Mouse (Mus musculus): ENCODE data around the gene Pak1. TPM values are rescaled to one million over a fixed set of nuclear protein-coding genes. Genes with fewer than 3 reads are reported as not detected.
"Not testable (repeated sequence)": the region's sequence is repeated elsewhere in the genome, so short reads cannot be mapped to it uniquely, and the experiment has no call there.

The Pak1 gene
- polyA plus RNA-seq, 1 experiment from 2014 or later = 121 TPM

GRCm38 (mm10) chr7:97838574-97838973 is 50.2 kb downstream of the Pak1 start:
- no peak for ATAC-seq (ENCODE audit: low FRiP score, low read depth)
- Histone ChIP-seq H3K27me3 (no peaks in the 10 kb centered on the region), H3K4me2 (replicated peaks) (no peak overlapping the region), H3K4me1 (peaks cover 14% of the 10 kb centered on the region), H3K9ac (replicated peaks) (no peak overlapping the region), H3K27ac (replicated peaks) (no peak overlapping the region), H3K9me3 (no peaks in the 10 kb centered on the region), H3K36me3 (no peaks in the 10 kb centered on the region), H3K4me3 (no peak overlapping the region)

- Histone ChIP-seq H3K27ac (replicated peaks) (no peak overlapping the region), H3K27me3 (no peaks in the 10 kb centered on the region), H3K36me3 (no peaks in the 10 kb centered on the region), H3K4me1 (peaks cover 29% of the 10 kb centered on the region), H3K4me2 (replicated peaks) (no peak overlapping the region), H3K4me3 (no peak overlapping the region), H3K9me3 (no peaks in the 10 kb centered on the region), H3K9ac (replicated peaks) (no peak overlapping the region)
- ATAC-seq (ENCODE audit: low FRiP score, low read depth) = no peak
- WGBS = 90% methylated on average over 5 of the region's 5 CpGs
Measured at GRCm38 (mm10) chr7:97841311-97841710, 53.0 kb downstream of the Pak1 start.

GRCm38 (mm10) chr7:97842332-97842731 is 54.0 kb downstream of the Pak1 start:
- H3K4me1 ChIP-seq = peaks cover 29% of the 10 kb centered on the region
- H3K9ac ChIP-seq (replicated peaks) = peak overlapping the region; percentile 78; the same call in 1 of the 2 replicates
- no peaks in the 10 kb centered on the region for H3K36me3 ChIP-seq
- peak overlapping the region; percentile 90; the same call in 1 of the 2 replicates for H3K27ac ChIP-seq (replicated peaks)
- peak; percentile 57 for ATAC-seq (ENCODE audit: low FRiP score, low read depth)
- H3K4me2 ChIP-seq (replicated peaks) = peak overlapping the region; percentile 64
- H3K9me3 ChIP-seq = no peaks in the 10 kb centered on the region
- H3K27me3 ChIP-seq = no peaks in the 10 kb centered on the region
- 57% methylated on average over 2 of the region's 2 CpGs for WGBS
- H3K4me3 ChIP-seq = peak overlapping the region; percentile 58

- H3K27ac ChIP-seq (replicated peaks) = peak overlapping the region; percentile 90
- H3K4me3 ChIP-seq = peak overlapping the region; percentile 58
- no peaks in the 10 kb centered on the region for H3K27me3 ChIP-seq
- peak overlapping the region; percentile 78 for H3K9ac ChIP-seq (replicated peaks)
- peaks cover 29% of the 10 kb centered on the region for H3K4me1 ChIP-seq
- peak overlapping the region; percentile 64 for H3K4me2 ChIP-seq (replicated peaks)
- peak; percentile 98 for ATAC-seq (ENCODE audit: low FRiP score, low read depth)
- no peaks in the 10 kb centered on the region for H3K36me3 ChIP-seq
- H3K9me3 ChIP-seq = no peaks in the 10 kb centered on the region
- WGBS = 5% methylated on average over 20 of the region's 22 CpGs
Measured at GRCm38 (mm10) chr7:97842806-97843570, 54.6 kb downstream of the Pak1 start.

GRCm38 (mm10) chr7:97844419-97844818 is 56.1 kb downstream of the Pak1 start:
- H3K9me3 ChIP-seq = no peaks in the 10 kb centered on the region
- H3K27ac ChIP-seq (replicated peaks) = no peak overlapping the region
- 76% methylated on average over 3 of the region's 3 CpGs for WGBS
- peak overlapping the region; percentile 64 for H3K4me2 ChIP-seq (replicated peaks)
- H3K4me1 ChIP-seq = peaks cover 29% of the 10 kb centered on the region
- H3K4me3 ChIP-seq = peak overlapping the region; percentile 58
- no peak for ATAC-seq (ENCODE audit: low FRiP score, low read depth)
- H3K9ac ChIP-seq (replicated peaks) = 0 out of 2 replicates have a peak overlapping the region, but pooled peaks have one; percentile 78
- no peaks in the 10 kb centered on the region for H3K36me3 ChIP-seq
- H3K27me3 ChIP-seq = no peaks in the 10 kb centered on the region

- Histone ChIP-seq H3K27ac (replicated peaks) (no peak overlapping the region), H3K36me3 (no peaks in the 10 kb centered on the region), H3K4me1 (peaks cover 29% of the 10 kb centered on the region), H3K9me3 (no peaks in the 10 kb centered on the region), H3K4me2 (replicated peaks) (no peak overlapping the region), H3K4me3 (no peak overlapping the region), H3K9ac (replicated peaks) (no peak overlapping the region), H3K27me3 (no peaks in the 10 kb centered on the region)
- ATAC-seq (ENCODE audit: low FRiP score, low read depth) = no peak
- WGBS = 89% methylated on average over 2 of the region's 2 CpGs
Measured at GRCm38 (mm10) chr7:97845546-97845945, 57.2 kb downstream of the Pak1 start.

GRCm38 (mm10) chr7:97846539-97846938 is 58.2 kb downstream of the Pak1 start:
- no peak for ATAC-seq (ENCODE audit: low FRiP score, low read depth)
- Histone ChIP-seq H3K36me3 (no peaks in the 10 kb centered on the region), H3K4me2 (replicated peaks) (no peak overlapping the region), H3K9me3 (no peaks in the 10 kb centered on the region), H3K4me3 (no peak overlapping the region), H3K9ac (replicated peaks) (no peak overlapping the region), H3K4me1 (peaks cover 29% of the 10 kb centered on the region), H3K27ac (replicated peaks) (no peak overlapping the region), H3K27me3 (no peaks in the 10 kb centered on the region)

GRCm38 (mm10) chr7:97849557-97849956 is 61.2 kb downstream of the Pak1 start:
- not testable (repeated sequence) for H3K9me3 ChIP-seq; H3K4me1 ChIP-seq; H3K27me3 ChIP-seq; H3K9ac ChIP-seq (replicated peaks); H3K36me3 ChIP-seq; H3K4me2 ChIP-seq (replicated peaks); H3K4me3 ChIP-seq; H3K27ac ChIP-seq (replicated peaks); ATAC-seq (ENCODE audit: low FRiP score, low read depth)
- WGBS = 81% methylated on average over 3 of the region's 3 CpGs

GRCm38 (mm10) chr7:97850331-97850730 is 62.0 kb downstream of the Pak1 start:
- H3K4me1 ChIP-seq = no peaks in the 10 kb centered on the region
- H3K27ac ChIP-seq (replicated peaks) = no peak overlapping the region
- no peaks in the 10 kb centered on the region for H3K9me3 ChIP-seq
- WGBS = 91% methylated on average over 3 of the region's 3 CpGs
- H3K4me2 ChIP-seq (replicated peaks) = no peak overlapping the region
- no peak for ATAC-seq (ENCODE audit: low FRiP score, low read depth)
- H3K36me3 ChIP-seq = no peaks in the 10 kb centered on the region
- no peak overlapping the region for H3K9ac ChIP-seq (replicated peaks)
- H3K4me3 ChIP-seq = no peak overlapping the region
- H3K27me3 ChIP-seq = no peaks in the 10 kb centered on the region

- no peaks in the 10 kb centered on the region for H3K4me1 ChIP-seq
- no peak overlapping the region for H3K4me2 ChIP-seq (replicated peaks)
- no peaks in the 10 kb centered on the region for H3K9me3 ChIP-seq
- WGBS = 83% methylated on average over 3 of the region's 3 CpGs
- no peaks in the 10 kb centered on the region for H3K27me3 ChIP-seq
- no peak overlapping the region for H3K9ac ChIP-seq (replicated peaks)
- H3K27ac ChIP-seq (replicated peaks) = no peak overlapping the region
- ATAC-seq (ENCODE audit: low FRiP score, low read depth) = no peak
- no peak overlapping the region for H3K4me3 ChIP-seq
- H3K36me3 ChIP-seq = peaks cover 16% of the 10 kb centered on the region; the same call in 1 of the 2 replicates
Measured at GRCm38 (mm10) chr7:97863512-97863911, 75.2 kb downstream of the Pak1 start.

GRCm38 (mm10) chr7:97864531-97864930 is 76.2 kb downstream of the Pak1 start:
- Histone ChIP-seq H3K9ac (replicated peaks) (no peak overlapping the region), H3K4me1 (no peaks in the 10 kb centered on the region), H3K36me3 (peaks cover 18% of the 10 kb centered on the region; the same call in 1 of the 2 replicates), H3K4me2 (replicated peaks) (no peak overlapping the region), H3K9me3 (no peaks in the 10 kb centered on the region), H3K4me3 (no peak overlapping the region), H3K27ac (replicated peaks) (no peak overlapping the region), H3K27me3 (no peaks in the 10 kb centered on the region)
- WGBS = 83% methylated on average over 1 of the region's 1 CpGs
- ATAC-seq (ENCODE audit: low FRiP score, low read depth) = no peak

- WGBS = 83% methylated on average over 5 of the region's 5 CpGs
- H3K4me3 ChIP-seq = no peak overlapping the region
- no peak overlapping the region for H3K9ac ChIP-seq (replicated peaks)
- no peak overlapping the region for H3K4me2 ChIP-seq (replicated peaks)
- no peaks in the 10 kb centered on the region for H3K9me3 ChIP-seq
- peaks cover 26% of the 10 kb centered on the region for H3K36me3 ChIP-seq
- no peaks in the 10 kb centered on the region for H3K4me1 ChIP-seq
- no peak for ATAC-seq (ENCODE audit: low FRiP score, low read depth)
- no peaks in the 10 kb centered on the region for H3K27me3 ChIP-seq
- H3K27ac ChIP-seq (replicated peaks) = no peak overlapping the region
Measured at GRCm38 (mm10) chr7:97867866-97868265, 79.5 kb downstream of the Pak1 start.

- Histone ChIP-seq H3K4me2 (replicated peaks) (no peak overlapping the region), H3K4me3 (no peak overlapping the region), H3K9me3 (no peaks in the 10 kb centered on the region), H3K4me1 (no peaks in the 10 kb centered on the region), H3K9ac (replicated peaks) (no peak overlapping the region), H3K36me3 (peaks cover 26% of the 10 kb centered on the region), H3K27ac (replicated peaks) (no peak overlapping the region), H3K27me3 (no peaks in the 10 kb centered on the region)
- ATAC-seq (ENCODE audit: low FRiP score, low read depth) = no peak
- 92% methylated on average over 1 of the region's 1 CpGs for WGBS
Measured at GRCm38 (mm10) chr7:97868766-97869165, 80.4 kb downstream of the Pak1 start.
